Mouse (Mus musculus): Measurements from ENCODE around the gene Rce1. TPM values are rescaled to one million over a fixed set of nuclear protein-coding genes. Genes with fewer than 3 reads are reported as not detected.
A peak's percentile ranks its signal among the peaks of the same experiment; 100 is the strongest.

Rce1 gene
- polyA plus RNA-seq, 1 experiment from 2014 or later: 59.0 TPM

GRCm38 (mm10) chr19:4615151-4616093, 10.0 kb downstream of the Rce1 start, which contains the start of gene Lrfn4:
Gene Lrfn4, minus strand, starts transcription at chr19:4615667.
- peak; percentile 96 for ATAC-seq
- Histone ChIP-seq H3K4me1 (replicated peaks; ENCODE audit: control insufficient read depth, insufficient read depth, low read length) (peaks cover 32% of the 10 kb centered on the region), H3K9me3 (ENCODE audit: control insufficient read depth, low read length) (no peaks in the 10 kb centered on the region), H3K36me3 (ENCODE audit: control insufficient read depth, insufficient read depth) (peaks cover 7% of the 10 kb centered on the region; the same call in 1 of the 2 replicates), H3K4me2 (ENCODE audit: low read length) (peak within 1 kb of the TSS; percentile 93), H3K27ac (ENCODE audit: low read length) (peak within 1 kb of the TSS; percentile 93), H3K27me3 (replicated peaks; ENCODE audit: control insufficient read depth, insufficient read depth, low read length) (no peaks in the 10 kb centered on the region), H3K9ac (replicated peaks; ENCODE audit: low read depth, low read length) (peak within 1 kb of the TSS; percentile 99), H3K4me3 (replicated peaks; ENCODE audit: low read length) (peak within 1 kb of the TSS; percentile 82)
- under 1% methylated on average over 70 of the region's 87 CpGs for WGBS

GRCm38 (mm10) chr19:4614305-4615150, 10.9 kb downstream of the Rce1 start:
- H3K27me3 ChIP-seq (replicated peaks; ENCODE audit: control insufficient read depth, insufficient read depth, low read length): no peaks in the 10 kb centered on the region
- peaks cover 32% of the 10 kb centered on the region for H3K4me1 ChIP-seq (replicated peaks; ENCODE audit: control insufficient read depth, insufficient read depth, low read length)
- peak; percentile 0; the same call in 1 of the 2 replicates for ATAC-seq
- H3K9ac ChIP-seq (replicated peaks; ENCODE audit: low read depth, low read length): peak overlapping the region; percentile 99
- H3K9me3 ChIP-seq (ENCODE audit: control insufficient read depth, low read length): no peaks in the 10 kb centered on the region
- WGBS: 20% methylated on average over 35 of the region's 49 CpGs
- peak overlapping the region; percentile 93 for H3K27ac ChIP-seq (ENCODE audit: low read length)
- H3K36me3 ChIP-seq (ENCODE audit: control insufficient read depth, insufficient read depth): peaks cover 5% of the 10 kb centered on the region; the same call in 1 of the 2 replicates
- peak overlapping the region; percentile 82 for H3K4me3 ChIP-seq (replicated peaks; ENCODE audit: low read length)
- H3K4me2 ChIP-seq (ENCODE audit: low read length): peak overlapping the region; percentile 93

GRCm38 (mm10) chr19:4613464-4614304, 11.8 kb downstream of the Rce1 start:
- Histone ChIP-seq H3K9me3 (ENCODE audit: control insufficient read depth, low read length) (no peaks in the 10 kb centered on the region), H3K9ac (replicated peaks; ENCODE audit: low read depth, low read length) (no peak overlapping the region), H3K27ac (ENCODE audit: low read length) (no peak overlapping the region), H3K4me3 (replicated peaks; ENCODE audit: low read length) (peak overlapping the region; percentile 82), H3K4me1 (replicated peaks; ENCODE audit: control insufficient read depth, insufficient read depth, low read length) (peaks cover 32% of the 10 kb centered on the region), H3K4me2 (ENCODE audit: low read length) (peak overlapping the region; percentile 93), H3K36me3 (ENCODE audit: control insufficient read depth, insufficient read depth) (peaks cover 5% of the 10 kb centered on the region; the same call in 1 of the 2 replicates), H3K27me3 (replicated peaks; ENCODE audit: control insufficient read depth, insufficient read depth, low read length) (no peaks in the 10 kb centered on the region)
- ATAC-seq: no peak
- 91% methylated on average over 33 of the region's 33 CpGs for WGBS

GRCm38 (mm10) chr19:4612181-4612961, 13.1 kb downstream of the Rce1 start:
- H3K27ac ChIP-seq (ENCODE audit: low read length): no peak overlapping the region
- H3K27me3 ChIP-seq (replicated peaks; ENCODE audit: control insufficient read depth, insufficient read depth, low read length): no peaks in the 10 kb centered on the region
- 88% methylated on average over 19 of the region's 19 CpGs for WGBS
- H3K4me1 ChIP-seq (replicated peaks; ENCODE audit: control insufficient read depth, insufficient read depth, low read length): peaks cover 32% of the 10 kb centered on the region
- no peak for ATAC-seq
- no peak overlapping the region for H3K4me2 ChIP-seq (ENCODE audit: low read length)
- peaks cover 5% of the 10 kb centered on the region; the same call in 1 of the 2 replicates for H3K36me3 ChIP-seq (ENCODE audit: control insufficient read depth, insufficient read depth)
- H3K9ac ChIP-seq (replicated peaks; ENCODE audit: low read depth, low read length): no peak overlapping the region
- H3K4me3 ChIP-seq (replicated peaks; ENCODE audit: low read length): no peak overlapping the region
- no peaks in the 10 kb centered on the region for H3K9me3 ChIP-seq (ENCODE audit: control insufficient read depth, low read length)

- ATAC-seq: no peak
- no peak overlapping the region for H3K4me3 ChIP-seq (replicated peaks; ENCODE audit: low read length)
- H3K4me2 ChIP-seq (ENCODE audit: low read length): no peak overlapping the region
- peaks cover 25% of the 10 kb centered on the region for H3K4me1 ChIP-seq (replicated peaks; ENCODE audit: control insufficient read depth, insufficient read depth, low read length)
- H3K9me3 ChIP-seq (ENCODE audit: control insufficient read depth, low read length): no peaks in the 10 kb centered on the region
- no peak overlapping the region for H3K27ac ChIP-seq (ENCODE audit: low read length)
- H3K9ac ChIP-seq (replicated peaks; ENCODE audit: low read depth, low read length): no peak overlapping the region
- H3K36me3 ChIP-seq (ENCODE audit: control insufficient read depth, insufficient read depth): peaks cover 5% of the 10 kb centered on the region; the same call in 1 of the 2 replicates
- WGBS: 59% methylated on average over 4 of the region's 4 CpGs
- no peaks in the 10 kb centered on the region for H3K27me3 ChIP-seq (replicated peaks; ENCODE audit: control insufficient read depth, insufficient read depth, low read length)
Measured at GRCm38 (mm10) chr19:4610109-4610508, 15.3 kb downstream of the Rce1 start.

GRCm38 (mm10) chr19:4608511-4608910, 16.9 kb downstream of the Rce1 start:
- H3K4me2 ChIP-seq (ENCODE audit: low read length): no peak overlapping the region
- H3K9ac ChIP-seq (replicated peaks; ENCODE audit: low read depth, low read length): no peak overlapping the region
- no peak overlapping the region for H3K27ac ChIP-seq (ENCODE audit: low read length)
- H3K4me1 ChIP-seq (replicated peaks; ENCODE audit: control insufficient read depth, insufficient read depth, low read length): peaks cover 13% of the 10 kb centered on the region
- ATAC-seq: no peak
- H3K9me3 ChIP-seq (ENCODE audit: control insufficient read depth, low read length): no peaks in the 10 kb centered on the region
- 82% methylated on average over 4 of the region's 4 CpGs for WGBS
- no peak overlapping the region for H3K4me3 ChIP-seq (replicated peaks; ENCODE audit: low read length)
- H3K27me3 ChIP-seq (replicated peaks; ENCODE audit: control insufficient read depth, insufficient read depth, low read length): no peaks in the 10 kb centered on the region
- peaks cover 5% of the 10 kb centered on the region; the same call in 1 of the 2 replicates for H3K36me3 ChIP-seq (ENCODE audit: control insufficient read depth, insufficient read depth)

- H3K4me1 ChIP-seq (replicated peaks; ENCODE audit: control insufficient read depth, insufficient read depth, low read length): peaks cover 3% of the 10 kb centered on the region
- H3K27ac ChIP-seq (ENCODE audit: low read length): no peak overlapping the region
- H3K4me3 ChIP-seq (replicated peaks; ENCODE audit: low read length): no peak overlapping the region
- ATAC-seq: no peak
- H3K9me3 ChIP-seq (ENCODE audit: control insufficient read depth, low read length): no peaks in the 10 kb centered on the region
- no peaks in the 10 kb centered on the region for H3K27me3 ChIP-seq (replicated peaks; ENCODE audit: control insufficient read depth, insufficient read depth, low read length)
- no peak overlapping the region for H3K9ac ChIP-seq (replicated peaks; ENCODE audit: low read depth, low read length)
- peaks cover 2% of the 10 kb centered on the region; the same call in 1 of the 2 replicates for H3K36me3 ChIP-seq (ENCODE audit: control insufficient read depth, insufficient read depth)
- 92% methylated on average over 12 of the region's 12 CpGs for WGBS
- H3K4me2 ChIP-seq (ENCODE audit: low read length): no peak overlapping the region
Measured at GRCm38 (mm10) chr19:4607406-4607805, 18.0 kb downstream of the Rce1 start.

GRCm38 (mm10) chr19:4605654-4606053, 19.8 kb downstream of the Rce1 start:
- Histone ChIP-seq H3K4me2 (ENCODE audit: low read length) (no peak overlapping the region), H3K4me1 (replicated peaks; ENCODE audit: control insufficient read depth, insufficient read depth, low read length) (no peaks in the 10 kb centered on the region), H3K9me3 (ENCODE audit: control insufficient read depth, low read length) (no peaks in the 10 kb centered on the region), H3K9ac (replicated peaks; ENCODE audit: low read depth, low read length) (no peak overlapping the region), H3K36me3 (ENCODE audit: control insufficient read depth, insufficient read depth) (no peaks in the 10 kb centered on the region; the same call in 1 of the 2 replicates), H3K4me3 (replicated peaks; ENCODE audit: low read length) (no peak overlapping the region), H3K27me3 (replicated peaks; ENCODE audit: control insufficient read depth, insufficient read depth, low read length) (no peaks in the 10 kb centered on the region), H3K27ac (ENCODE audit: low read length) (no peak overlapping the region)
- WGBS: 94% methylated on average over 4 of the region's 4 CpGs
- ATAC-seq: no peak

Data from forebrain, embryonic 16.5 days (tissue).